Mouse (Mus musculus): ENCODE results near the gene Rtn2. TPM values are rescaled to one million over a fixed set of nuclear protein-coding genes. Genes with fewer than 3 reads are reported as not detected.

The Rtn2 gene
- polyA plus RNA-seq, 1 experiment from 2014 or later = 1.5 TPM

- no peak for TF ChIP-seq EP300 (IDR thresholded peaks at IDR 0.05; ENCODE audit: low read depth)
- Histone ChIP-seq H3K27me3 (ENCODE audit: insufficient read depth, low read length) (peaks cover 21% of the 10 kb centered on the region), H3K27ac (ENCODE audit: low read depth) (no peak overlapping the region), H3K9me3 (ENCODE audit: low read length) (no peaks in the 10 kb centered on the region), H3K4me1 (ENCODE audit: insufficient read depth) (peaks cover 14% of the 10 kb centered on the region), H3K36me3 (replicated peaks; ENCODE audit: insufficient read depth, low read length) (no peaks in the 10 kb centered on the region), H3K4me2 (ENCODE audit: low read depth, low read length) (no peak overlapping the region), H3K9ac (replicated peaks) (no peak overlapping the region), H3K4me3 (ENCODE audit: low read depth, low read length) (no peak overlapping the region)
- ATAC-seq (peak; percentile 70), DNase-seq (no peak)
- 45% methylated on average over 2 of the region's 2 CpGs for WGBS (ENCODE audit: insufficient replicate concordance)
Observed at GRCm38 (mm10) chr7:19338060-19338459, 55.6 kb downstream of the Rtn2 start.

GRCm38 (mm10) chr7:19338596-19338995 lies 56.2 kb downstream of the Rtn2 start:
- no peak for DNase-seq

GRCm38 (mm10) chr7:19341250-19341649 lies 58.8 kb downstream of the Rtn2 start:
- WGBS (ENCODE audit: insufficient replicate concordance) = 23% methylated on average over 10 of the region's 10 CpGs
- peaks cover 30% of the 10 kb centered on the region for H3K4me1 ChIP-seq (ENCODE audit: insufficient read depth)
- ATAC-seq (no peak), DNase-seq (no peak)
- TF ChIP-seq EP300 (IDR thresholded peaks at IDR 0.05; ENCODE audit: low read depth) (no peak), CTCF (IDR thresholded peaks at IDR 0.05; ENCODE audit: low read depth) (no peak)
- H3K27ac ChIP-seq (ENCODE audit: low read depth) = no peak overlapping the region
- H3K9ac ChIP-seq (replicated peaks) = no peak overlapping the region
- H3K4me3 ChIP-seq (ENCODE audit: low read depth, low read length) = no peak overlapping the region
- H3K4me2 ChIP-seq (ENCODE audit: low read depth, low read length) = no peak overlapping the region
- peaks cover 23% of the 10 kb centered on the region for H3K27me3 ChIP-seq (ENCODE audit: insufficient read depth, low read length)
- H3K9me3 ChIP-seq (ENCODE audit: low read length) = no peaks in the 10 kb centered on the region
- H3K36me3 ChIP-seq (replicated peaks; ENCODE audit: insufficient read depth, low read length) = no peaks in the 10 kb centered on the region

More at GRCm38 (mm10) chr7:19338596-19338995, 56.2 kb downstream of the Rtn2 start:
- TF ChIP-seq EP300 (IDR thresholded peaks at IDR 0.05; ENCODE audit: low read depth) = no peak
- no peak for TF ChIP-seq CTCF (IDR thresholded peaks at IDR 0.05; ENCODE audit: low read depth)
- Histone ChIP-seq H3K4me2 (ENCODE audit: low read depth, low read length) (no peak overlapping the region), H3K27ac (ENCODE audit: low read depth) (no peak overlapping the region), H3K4me1 (ENCODE audit: insufficient read depth) (peaks cover 19% of the 10 kb centered on the region), H3K9me3 (ENCODE audit: low read length) (no peaks in the 10 kb centered on the region), H3K9ac (replicated peaks) (no peak overlapping the region), H3K4me3 (ENCODE audit: low read depth, low read length) (no peak overlapping the region), H3K36me3 (replicated peaks; ENCODE audit: insufficient read depth, low read length) (no peaks in the 10 kb centered on the region), H3K27me3 (ENCODE audit: insufficient read depth, low read length) (peaks cover 23% of the 10 kb centered on the region)
- no peak for ATAC-seq
- WGBS (ENCODE audit: insufficient replicate concordance) = 61% methylated on average over 7 of the region's 7 CpGs

GRCm38 (mm10) chr7:19341761-19342409 lies 59.5 kb downstream of the Rtn2 start:
- ATAC-seq (no peak), DNase-seq (no peak)
- TF ChIP-seq CTCF (IDR thresholded peaks at IDR 0.05; ENCODE audit: low read depth) (no peak), EP300 (IDR thresholded peaks at IDR 0.05; ENCODE audit: low read depth) (no peak)
- Histone ChIP-seq H3K9me3 (ENCODE audit: low read length) (no peaks in the 10 kb centered on the region), H3K27me3 (ENCODE audit: insufficient read depth, low read length) (peaks cover 23% of the 10 kb centered on the region), H3K4me1 (ENCODE audit: insufficient read depth) (peaks cover 30% of the 10 kb centered on the region), H3K9ac (replicated peaks) (peak overlapping the region; percentile 26; the same call in 1 of the 2 replicates), H3K36me3 (replicated peaks; ENCODE audit: insufficient read depth, low read length) (no peaks in the 10 kb centered on the region), H3K4me2 (ENCODE audit: low read depth, low read length) (peak overlapping the region; percentile 58), H3K4me3 (ENCODE audit: low read depth, low read length) (peak overlapping the region; percentile 24; the same call in 1 of the 2 replicates), H3K27ac (ENCODE audit: low read depth) (no peak overlapping the region)
- WGBS (ENCODE audit: insufficient replicate concordance) = 2% methylated on average over 41 of the region's 41 CpGs

GRCm38 (mm10) chr7:19342481-19343027 lies 60.1 kb downstream of the Rtn2 start:
- Histone ChIP-seq H3K27ac (ENCODE audit: low read depth) (no peak overlapping the region), H3K9ac (replicated peaks) (no peak overlapping the region), H3K27me3 (ENCODE audit: insufficient read depth, low read length) (peaks cover 23% of the 10 kb centered on the region), H3K4me1 (ENCODE audit: insufficient read depth) (peaks cover 30% of the 10 kb centered on the region), H3K9me3 (ENCODE audit: low read length) (no peaks in the 10 kb centered on the region), H3K36me3 (replicated peaks; ENCODE audit: insufficient read depth, low read length) (no peaks in the 10 kb centered on the region), H3K4me2 (ENCODE audit: low read depth, low read length) (peak overlapping the region; percentile 58), H3K4me3 (ENCODE audit: low read depth, low read length) (peak overlapping the region; percentile 24)
- ATAC-seq = no peak
- DNase-seq = peak; percentile 87
- under 1% methylated on average over 27 of the region's 27 CpGs for WGBS (ENCODE audit: insufficient replicate concordance)
- TF ChIP-seq EP300 (IDR thresholded peaks at IDR 0.05; ENCODE audit: low read depth) (no peak), CTCF (IDR thresholded peaks at IDR 0.05; ENCODE audit: low read depth) (peak; percentile 98)

GRCm38 (mm10) chr7:19343210-19343808 lies 60.9 kb downstream of the Rtn2 start:
- H3K4me2 ChIP-seq (ENCODE audit: low read depth, low read length) = peak overlapping the region; percentile 40
- WGBS (ENCODE audit: insufficient replicate concordance) = under 1% methylated on average over 11 of the region's 11 CpGs

More at GRCm38 (mm10) chr7:19343210-19343808, 60.9 kb downstream of the Rtn2 start:
- peaks cover 23% of the 10 kb centered on the region for H3K27me3 ChIP-seq (ENCODE audit: insufficient read depth, low read length)
- no peaks in the 10 kb centered on the region for H3K36me3 ChIP-seq (replicated peaks; ENCODE audit: insufficient read depth, low read length)
- H3K9ac ChIP-seq (replicated peaks) = no peak overlapping the region
- ATAC-seq (no peak), DNase-seq (peak; percentile 85)
- no peak overlapping the region for H3K27ac ChIP-seq (ENCODE audit: low read depth)
- TF ChIP-seq CTCF (IDR thresholded peaks at IDR 0.05; ENCODE audit: low read depth) = peak; percentile 96
- no peak for TF ChIP-seq EP300 (IDR thresholded peaks at IDR 0.05; ENCODE audit: low read depth)
- no peaks in the 10 kb centered on the region for H3K9me3 ChIP-seq (ENCODE audit: low read length)
- no peak overlapping the region for H3K4me3 ChIP-seq (ENCODE audit: low read depth, low read length)
- peaks cover 30% of the 10 kb centered on the region for H3K4me1 ChIP-seq (ENCODE audit: insufficient read depth)

All from liver, postnatal 0 days (tissue).